Mouse (Mus musculus): ENCODE data around the gene Pnkd.

Pnkd gene

DNA sequence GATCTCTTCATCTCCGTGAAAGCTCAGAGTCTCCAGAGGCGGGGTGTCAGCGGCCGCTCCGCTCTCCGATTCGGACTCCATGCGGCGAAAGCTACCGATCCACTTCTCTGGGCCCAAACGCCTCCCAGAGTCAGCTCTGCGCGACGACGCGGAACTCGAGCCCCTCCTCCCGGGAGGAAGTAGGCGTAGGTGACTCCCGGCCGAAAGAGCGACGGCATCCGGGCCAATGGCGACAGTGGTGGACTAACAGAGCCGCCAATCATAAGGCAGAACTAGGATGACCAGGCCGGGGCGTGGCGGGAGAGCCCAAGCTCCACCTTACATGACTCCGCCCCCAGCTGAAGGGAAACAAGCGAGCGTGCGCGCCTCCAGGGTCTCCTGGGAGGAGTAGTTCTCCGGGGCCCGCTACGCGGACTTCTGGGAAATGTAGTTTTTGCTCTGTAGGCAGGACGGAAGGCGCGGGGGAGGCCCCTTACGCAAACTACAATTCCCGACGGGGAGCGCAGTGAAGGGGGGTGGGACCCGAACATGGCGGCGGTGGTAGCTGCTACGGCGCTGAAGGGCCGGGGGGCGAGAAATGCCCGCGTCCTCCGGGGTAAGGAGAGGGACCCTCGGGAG, at the start of gene Pnkd, which contains the start of gene Aamp:
Pnkd (plus strand) TSS at position 388 of the 618 bp plus-strand sequence.
Aamp (minus strand) TSS at position 196 of the 618 bp plus-strand sequence.
- peak; percentile 100 for DNase-seq (ENCODE audit: low read depth)

DNA sequence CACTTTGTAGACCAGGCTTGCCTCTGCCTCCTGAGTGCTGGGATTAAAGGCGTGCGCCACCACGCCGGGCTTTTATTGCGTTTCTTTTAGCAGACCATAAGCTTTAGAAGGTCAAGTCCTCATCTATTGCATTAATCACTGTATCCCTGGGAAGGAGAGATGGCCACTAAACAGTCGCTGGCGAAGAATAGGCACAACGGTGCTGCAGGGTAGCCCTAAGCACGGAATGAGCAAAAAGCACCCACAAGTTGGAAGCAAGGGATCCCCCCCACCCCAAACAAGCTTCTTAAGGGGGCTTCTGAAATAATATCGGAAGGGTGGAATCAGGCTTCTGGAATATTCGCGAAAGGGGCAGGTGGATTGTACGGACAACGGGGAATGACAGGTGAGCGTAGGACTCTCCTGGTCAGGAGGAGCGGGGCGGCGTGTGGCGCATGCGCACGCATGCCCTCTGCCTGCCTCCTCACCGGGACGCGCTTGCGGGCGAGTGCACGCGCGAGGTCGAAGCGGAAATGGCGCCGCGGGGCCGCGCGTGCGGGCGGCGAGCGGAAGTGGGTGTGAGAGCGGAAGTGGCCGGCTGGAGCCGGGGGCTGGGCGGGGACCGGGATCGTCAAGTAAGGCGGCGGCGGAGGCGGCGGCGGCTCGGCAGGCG, 48.7 kb upstream of the Pnkd start, which contains the start of gene Arpc2:
Arpc2 (plus strand) TSS at position 147 of the 652 bp plus-strand sequence.
- peak; percentile 98 for DNase-seq (ENCODE audit: low read depth)

- peak; percentile 74 for DNase-seq (ENCODE audit: low read depth)
Measured at GRCm38 (mm10) chr1:74236590-74237317, 48.0 kb upstream of the Pnkd start.

- peak; percentile 61 for DNase-seq (ENCODE audit: low read depth)
Measured at GRCm38 (mm10) chr1:74237671-74238070, 47.1 kb upstream of the Pnkd start.

DNA sequence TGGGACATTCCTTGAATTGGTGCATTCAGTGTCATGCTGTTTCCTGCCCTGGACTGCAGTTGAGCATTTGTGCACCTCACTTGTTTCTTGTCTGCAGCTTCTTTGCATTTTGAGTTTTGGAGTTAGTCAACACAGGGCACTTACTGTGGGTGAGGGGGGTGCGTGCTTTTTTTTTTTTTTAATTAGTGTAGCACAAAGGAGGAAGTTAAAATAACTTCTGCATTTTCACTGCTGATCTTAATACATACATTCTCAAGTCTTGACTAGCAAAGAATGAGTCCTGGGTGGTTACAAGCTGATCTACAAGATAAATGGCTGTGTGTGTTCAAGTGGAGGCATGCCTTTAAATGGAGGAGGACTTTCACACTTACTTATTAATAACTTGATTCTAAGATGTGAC, 46.6 kb upstream of the Pnkd start:
- DNase-seq (ENCODE audit: low read depth): peak; percentile 67

DNA sequence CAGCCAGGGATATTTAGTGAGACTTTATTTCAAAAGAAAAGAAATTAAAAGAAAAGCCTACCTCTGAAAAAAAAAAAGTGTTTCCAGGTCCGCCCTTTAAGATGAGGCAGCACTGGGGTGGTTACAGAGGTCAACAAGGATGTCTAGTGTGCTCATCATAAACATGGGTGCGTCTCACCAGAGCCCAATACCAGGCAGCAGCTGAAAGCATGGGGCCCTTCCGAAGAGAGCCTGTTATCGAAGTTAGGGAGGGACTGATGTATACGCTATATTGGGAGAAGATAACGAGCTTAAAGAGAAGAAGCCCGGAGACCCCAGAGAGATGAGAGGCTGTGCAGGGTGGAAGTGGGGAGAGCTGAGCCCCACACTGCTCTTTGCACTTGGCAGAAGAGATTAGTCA, 45.6 kb upstream of the Pnkd start:
- DNase-seq (ENCODE audit: low read depth): peak; percentile 70

DNA sequence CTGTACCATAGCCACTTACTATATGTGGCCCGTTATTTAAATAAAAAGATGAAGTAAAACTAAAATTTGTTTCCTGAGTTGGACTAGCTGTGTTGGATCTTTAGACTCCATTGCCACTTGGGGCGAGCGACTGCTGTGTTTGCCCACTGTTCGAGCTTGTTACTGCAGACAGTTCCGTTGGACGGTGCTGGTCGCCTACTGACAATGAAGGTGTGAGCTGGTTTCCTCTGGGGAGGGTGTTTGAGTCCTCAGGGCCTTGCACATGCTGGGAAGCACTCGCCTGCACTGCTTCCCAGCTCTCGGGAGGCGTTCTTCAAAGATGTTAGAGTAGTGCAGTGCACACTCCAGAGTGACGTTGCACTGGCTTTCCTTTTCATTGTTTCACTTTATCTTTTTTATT, 45.1 kb upstream of the Pnkd start:
- peak; percentile 59 for DNase-seq (ENCODE audit: low read depth)

DNA sequence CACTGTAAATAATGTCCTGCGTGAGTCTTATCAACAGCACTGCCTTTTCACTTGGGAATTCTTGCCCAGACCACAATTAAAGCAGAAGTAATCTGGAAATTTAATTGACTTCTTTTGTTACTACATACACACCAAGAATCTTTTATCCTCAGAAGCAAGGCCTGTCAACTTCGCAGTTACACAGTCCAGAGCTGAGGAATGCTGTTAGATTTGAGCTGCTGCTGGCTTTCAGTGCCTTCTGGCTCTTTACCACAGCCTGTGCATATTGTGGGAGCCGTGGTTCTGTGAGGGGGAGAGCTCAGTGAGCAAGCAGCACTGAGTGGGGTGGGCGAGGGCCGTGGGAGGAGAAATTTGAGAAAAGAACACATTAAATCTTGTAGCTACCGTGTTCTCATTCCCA, 44.4 kb upstream of the Pnkd start:
- DNase-seq (ENCODE audit: low read depth): peak; percentile 29

DNA sequence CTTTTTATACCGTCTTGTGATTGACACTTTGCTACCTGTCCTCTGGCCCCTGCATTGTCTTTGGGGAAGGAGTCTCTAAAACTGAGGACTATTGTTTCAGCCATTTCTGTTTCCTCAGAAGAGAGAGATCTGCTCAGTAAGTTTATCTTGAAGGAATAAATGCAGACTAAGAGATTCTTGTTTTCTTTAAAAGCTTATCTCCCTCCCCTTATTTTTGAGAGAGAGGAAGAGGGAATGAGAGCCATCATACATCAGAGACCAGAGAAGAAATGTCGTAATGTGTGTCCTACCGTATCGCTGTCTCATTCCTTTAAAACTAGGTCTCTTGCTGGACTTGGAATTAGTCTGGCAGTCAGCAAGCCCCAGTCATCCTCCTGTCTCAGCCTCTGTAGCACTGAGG, 43.9 kb upstream of the Pnkd start:
- DNase-seq (ENCODE audit: low read depth): no peak

DNA sequence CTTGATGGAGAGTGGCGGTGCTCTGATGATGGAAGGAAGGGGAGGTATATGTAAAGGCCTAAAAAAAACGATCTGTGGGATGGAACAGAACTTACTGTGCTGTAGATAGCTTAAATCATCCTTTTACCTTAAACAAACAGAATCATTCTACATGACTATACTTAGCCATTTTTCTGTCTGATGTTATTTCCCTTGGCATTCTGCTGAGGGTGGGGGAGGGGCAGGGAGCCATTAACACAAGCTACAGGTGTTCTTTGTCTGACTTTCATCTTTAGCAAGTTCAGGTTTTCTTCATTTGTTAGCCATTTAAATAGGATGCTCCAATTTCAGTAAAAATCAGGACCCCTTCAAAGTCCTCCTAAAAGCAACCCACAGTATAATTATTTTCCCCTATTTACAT, 39.2 kb upstream of the Pnkd start:
- peak; percentile 68 for DNase-seq (ENCODE audit: low read depth)

DNA sequence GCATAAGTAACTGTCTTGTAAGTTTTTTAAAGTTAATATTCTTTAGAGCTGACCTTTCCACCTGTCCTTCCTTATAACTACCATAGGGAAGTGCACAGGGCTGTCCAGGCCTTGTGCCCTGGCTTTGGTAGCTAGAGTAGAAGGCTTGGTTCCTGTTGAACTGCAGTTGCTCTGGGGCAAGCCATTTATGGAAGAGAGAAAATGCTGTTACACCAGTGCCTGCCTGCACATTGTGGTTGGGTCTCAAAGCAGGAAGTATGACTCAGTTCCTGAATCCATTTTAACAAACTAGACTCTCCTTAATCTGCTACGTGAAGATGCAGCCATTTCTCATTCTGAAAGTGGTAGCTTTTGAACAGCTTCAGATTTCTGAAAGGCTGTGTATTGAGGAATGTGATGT, 35.9 kb upstream of the Pnkd start:
- DNase-seq (ENCODE audit: low read depth): peak; percentile 89

GRCm38 (mm10) chr1:74249331-74249980, 35.3 kb upstream of the Pnkd start:
- no peak for DNase-seq (ENCODE audit: low read depth)

GRCm38 (mm10) chr1:74250096-74250495, 34.6 kb upstream of the Pnkd start:
- DNase-seq (ENCODE audit: low read depth): no peak

DNA sequence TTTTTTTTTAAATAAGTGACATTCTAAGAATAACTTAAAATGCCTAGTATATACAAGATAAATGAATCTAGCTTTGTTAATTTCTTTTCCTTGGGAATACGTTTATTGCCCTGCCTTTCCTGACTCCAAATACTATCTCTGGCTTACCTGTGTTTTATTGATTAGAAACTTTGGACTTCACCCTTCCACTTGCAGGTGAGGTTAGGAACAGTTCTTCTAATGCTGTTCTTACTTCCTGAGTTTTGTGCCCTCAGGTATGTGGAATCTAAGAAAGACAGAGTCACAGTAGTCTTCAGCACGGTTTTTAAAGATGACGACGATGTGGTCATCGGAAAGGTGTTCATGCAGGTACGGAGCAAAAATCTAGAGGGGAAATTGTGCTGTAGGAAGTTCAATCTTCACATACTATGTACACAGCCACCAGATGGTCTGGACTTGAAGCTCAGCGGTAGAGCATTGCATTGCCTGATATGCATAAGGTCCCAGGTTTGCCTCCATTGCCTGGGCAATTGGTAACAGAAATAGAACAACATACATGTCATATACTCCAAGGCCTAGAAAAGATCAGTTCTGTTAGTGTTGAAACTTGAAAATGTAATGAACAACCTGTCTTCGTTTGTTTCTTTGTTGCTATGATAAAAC, 28.9 kb upstream of the Pnkd start:
- DNase-seq (ENCODE audit: low read depth): no peak

DNA sequence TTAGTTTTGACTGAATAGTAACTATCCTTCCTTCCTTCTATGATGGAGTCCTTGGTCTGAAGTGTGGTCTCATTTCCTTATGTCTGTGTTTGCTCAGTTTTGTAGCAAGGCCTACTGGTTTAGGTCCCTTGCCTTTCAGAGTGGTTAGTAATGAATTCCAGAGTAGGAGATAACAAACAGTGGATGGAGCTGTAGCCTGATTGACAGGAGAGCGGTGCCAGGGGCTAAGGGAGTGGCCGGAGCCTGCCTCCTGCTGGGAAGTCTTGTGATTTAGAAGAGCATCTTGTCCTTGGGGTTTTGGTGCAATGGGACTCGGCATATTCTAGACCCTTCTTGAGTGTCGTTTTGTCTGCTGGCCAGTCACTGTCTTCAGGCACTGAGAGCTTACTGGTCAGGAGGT, 27.9 kb upstream of the Pnkd start:
- DNase-seq (ENCODE audit: low read depth): no peak

- DNase-seq (ENCODE audit: low read depth): peak; percentile 88
Measured at GRCm38 (mm10) chr1:74262510-74262909, 22.2 kb upstream of the Pnkd start.

DNA sequence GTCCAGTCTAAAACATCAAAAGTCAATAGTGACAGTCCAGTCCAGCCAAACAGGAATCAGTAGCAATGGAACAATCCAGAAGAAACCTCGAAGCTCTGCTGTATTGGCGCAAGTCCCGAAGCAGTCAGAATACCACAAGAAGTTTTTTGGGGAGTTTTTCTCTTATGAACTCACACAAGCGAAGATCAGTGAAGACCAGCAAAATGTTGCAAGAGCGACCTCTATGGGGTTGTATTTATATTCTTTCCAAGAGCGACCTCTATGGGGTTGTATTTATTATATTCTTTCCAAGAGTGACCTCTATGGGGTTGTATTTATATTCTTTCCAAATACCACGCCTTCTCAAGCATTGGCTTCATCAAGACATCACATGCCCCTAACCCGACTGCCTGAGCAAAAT, 16.0 kb upstream of the Pnkd start:
- DNase-seq (ENCODE audit: low read depth): peak; percentile 67

- no peak for DNase-seq (ENCODE audit: low read depth)
Measured at GRCm38 (mm10) chr1:74271659-74272058, 13.1 kb upstream of the Pnkd start.

- DNase-seq (ENCODE audit: low read depth): no peak
Measured at GRCm38 (mm10) chr1:74275015-74275414, 9.7 kb upstream of the Pnkd start.

GRCm38 (mm10) chr1:74277041-74277440, 7.7 kb upstream of the Pnkd start:
- no peak for DNase-seq (ENCODE audit: low read depth)

DNA sequence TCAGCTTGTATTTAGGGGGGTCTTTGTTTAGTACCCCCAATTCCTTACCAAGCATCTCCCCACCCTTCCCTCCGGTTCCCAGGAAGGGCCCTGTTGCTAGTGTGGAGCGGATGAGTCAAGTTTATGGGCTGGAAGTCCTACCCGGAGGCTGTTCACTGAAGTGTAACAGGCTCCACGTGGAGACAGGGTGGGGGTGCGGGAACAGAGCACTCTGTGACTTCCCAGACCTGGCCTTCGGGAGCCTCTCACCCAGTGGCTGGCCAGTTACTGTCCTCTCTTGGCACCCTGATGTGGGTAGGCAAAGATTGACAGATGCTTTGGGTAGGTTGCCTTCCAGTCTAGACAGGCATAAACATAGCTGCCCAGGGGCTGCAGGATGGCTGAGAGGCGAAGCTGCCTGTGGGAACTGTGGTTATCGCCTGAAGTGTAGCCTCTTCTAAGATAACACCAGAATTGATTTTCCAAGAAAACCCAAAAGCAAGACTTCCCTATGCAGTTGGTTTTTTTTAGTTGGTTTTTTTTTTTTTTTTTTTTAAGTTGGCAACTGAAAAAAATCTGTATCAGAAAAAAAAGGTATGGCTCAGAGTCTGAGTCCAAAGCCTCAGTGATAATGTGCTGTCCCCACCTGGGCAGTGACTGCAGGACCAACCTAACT, 6.7 kb upstream of the Pnkd start:
- DNase-seq (ENCODE audit: low read depth): no peak

DNA sequence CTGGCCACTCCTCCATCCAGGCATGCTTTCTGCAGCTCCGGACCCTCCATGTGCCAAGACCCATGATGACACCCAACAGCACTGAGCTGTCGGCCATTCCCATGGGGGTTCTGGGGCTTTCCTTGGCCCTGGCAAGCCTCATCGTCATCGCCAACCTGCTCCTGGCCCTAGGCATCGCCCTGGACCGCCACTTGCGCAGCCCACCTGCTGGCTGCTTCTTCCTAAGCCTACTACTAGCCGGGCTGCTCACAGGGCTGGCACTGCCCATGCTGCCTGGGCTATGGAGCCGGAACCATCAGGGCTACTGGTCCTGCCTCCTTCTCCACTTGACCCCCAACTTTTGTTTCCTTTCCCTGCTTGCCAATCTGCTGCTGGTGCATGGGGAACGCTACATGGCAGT, 6.2 kb upstream of the Pnkd start, which contains the start of gene Gpbar1:
Gpbar1 (plus strand) TSS at position 13 of the 400 bp plus-strand sequence.
- no peak for DNase-seq (ENCODE audit: low read depth)

Measured in induced T-regulatory cell, adult 2 months (primary cell).